Mouse (Mus musculus): ENCODE results near the gene Zbtb20.

Gene Zbtb20

GRCm38 (mm10) chr16:43647641-43648040 lies 772.0 kb downstream of the Zbtb20 start:
- no peak for DNase-seq (ENCODE audit: low spot score)

DNA sequence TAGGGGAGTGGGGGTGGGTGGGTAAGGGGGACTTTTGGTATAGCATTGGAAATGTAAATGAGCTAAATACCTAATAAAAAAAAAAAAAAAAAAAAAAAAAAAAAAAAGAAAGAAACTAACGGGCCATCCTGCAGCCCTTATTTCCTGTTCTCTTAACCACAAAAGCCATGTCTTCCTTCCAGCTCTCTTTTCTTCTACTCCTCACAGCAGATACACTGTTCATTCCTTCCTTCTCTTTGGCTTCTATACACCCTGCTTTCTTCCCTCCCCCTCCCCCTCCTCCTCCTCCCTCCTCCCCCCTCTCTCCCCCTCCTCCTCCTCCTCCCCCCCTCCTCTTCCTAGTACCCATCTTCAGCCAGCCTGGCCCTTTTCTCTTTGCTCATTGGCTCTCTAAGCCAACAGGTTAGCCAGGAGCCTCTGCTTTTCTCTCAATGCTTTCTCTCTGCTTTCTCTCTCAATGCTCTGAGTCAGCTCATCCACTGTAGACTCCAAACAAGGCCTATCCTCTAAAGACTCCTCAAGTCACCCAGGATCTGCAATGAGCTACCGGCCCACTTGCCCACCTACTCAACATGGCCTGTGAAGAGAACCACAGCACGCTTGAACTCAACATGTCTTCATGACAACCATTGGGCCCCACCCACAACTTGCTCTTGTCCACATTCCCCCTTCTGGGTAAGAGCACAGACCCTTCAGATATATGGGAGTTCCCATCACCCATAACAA lies 774.8 kb downstream of the Zbtb20 start:
- DNase-seq (ENCODE audit: low spot score): no peak

GRCm38 (mm10) chr16:43653288-43653687 lies 777.6 kb downstream of the Zbtb20 start:
- no peak for DNase-seq (ENCODE audit: low spot score)

- DNase-seq (ENCODE audit: low spot score): no peak
Measured at GRCm38 (mm10) chr16:43654269-43654668, 778.6 kb downstream of the Zbtb20 start.

DNA sequence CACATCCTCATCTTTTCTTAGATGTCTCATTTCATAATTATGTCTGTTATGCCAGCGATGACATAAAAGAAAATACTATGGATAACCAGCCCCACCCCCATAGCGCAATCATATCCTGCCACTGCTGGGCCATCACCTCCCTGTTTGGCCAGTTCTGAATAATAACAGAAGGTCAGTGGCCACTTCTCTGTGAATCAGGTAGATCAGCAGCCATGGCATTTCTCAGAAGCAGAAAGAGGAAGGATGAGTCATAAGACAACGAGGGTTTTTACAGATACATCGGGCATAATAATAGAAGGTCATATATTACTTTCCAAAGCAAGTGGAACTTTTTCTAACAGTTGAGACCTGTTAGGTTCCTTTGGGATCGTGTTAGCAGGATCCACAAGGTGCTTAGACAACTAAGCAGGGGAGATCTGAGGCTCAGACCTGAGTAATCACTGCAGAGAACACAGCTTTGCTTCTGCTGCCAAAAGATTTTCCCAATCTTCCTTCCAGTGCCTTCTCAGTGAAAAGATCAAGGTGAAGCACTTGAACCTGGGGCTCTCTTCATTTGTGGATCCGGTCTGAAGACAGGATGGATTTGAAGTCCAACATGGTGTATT lies 779.6 kb downstream of the Zbtb20 start:
- no peak for DNase-seq (ENCODE audit: low spot score)

DNA sequence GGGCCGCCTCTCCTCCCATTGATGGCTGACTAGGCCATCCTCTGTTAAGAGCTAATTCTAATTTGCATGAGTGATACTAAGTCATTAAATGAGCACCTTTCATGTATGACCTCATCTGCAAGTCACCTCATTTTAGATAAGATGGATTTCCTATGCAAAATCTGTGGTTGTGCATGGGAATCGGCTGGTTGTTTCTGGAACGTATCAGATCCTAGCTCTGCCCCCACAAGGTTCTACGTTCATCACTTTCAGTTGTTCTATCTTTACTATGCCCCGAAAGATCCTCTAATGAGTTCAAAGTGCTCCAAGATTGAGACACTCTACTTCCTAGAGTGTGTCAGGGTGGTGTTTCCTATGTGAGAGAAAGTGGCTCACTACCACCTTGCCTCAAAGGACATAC lies 785.9 kb downstream of the Zbtb20 start:
- no peak for DNase-seq (ENCODE audit: low spot score)

- DNase-seq (ENCODE audit: low spot score): no peak
Measured at GRCm38 (mm10) chr16:43662124-43663004, 786.7 kb downstream of the Zbtb20 start.

- DNase-seq (ENCODE audit: low spot score): no peak
Measured at GRCm38 (mm10) chr16:43663978-43664579, 788.4 kb downstream of the Zbtb20 start, which contains the start of gene Tigit. Tigit (minus strand) TSS chr16:43664146.

- no peak for DNase-seq (ENCODE audit: low spot score)
Measured at GRCm38 (mm10) chr16:43664861-43665260, 789.2 kb downstream of the Zbtb20 start.

GRCm38 (mm10) chr16:43668294-43668693 lies 792.6 kb downstream of the Zbtb20 start:
- no peak for DNase-seq (ENCODE audit: low spot score)

GRCm38 (mm10) chr16:43671972-43672371 lies 796.3 kb downstream of the Zbtb20 start:
- no peak for DNase-seq (ENCODE audit: low spot score)

- DNase-seq (ENCODE audit: low spot score): no peak
Measured at GRCm38 (mm10) chr16:43672697-43673096, 797.0 kb downstream of the Zbtb20 start.

- DNase-seq (ENCODE audit: low spot score): no peak
Measured at GRCm38 (mm10) chr16:43674400-43674799, 798.7 kb downstream of the Zbtb20 start.

GRCm38 (mm10) chr16:43687968-43688367 lies 812.3 kb downstream of the Zbtb20 start:
- DNase-seq (ENCODE audit: low spot score): no peak

DNA sequence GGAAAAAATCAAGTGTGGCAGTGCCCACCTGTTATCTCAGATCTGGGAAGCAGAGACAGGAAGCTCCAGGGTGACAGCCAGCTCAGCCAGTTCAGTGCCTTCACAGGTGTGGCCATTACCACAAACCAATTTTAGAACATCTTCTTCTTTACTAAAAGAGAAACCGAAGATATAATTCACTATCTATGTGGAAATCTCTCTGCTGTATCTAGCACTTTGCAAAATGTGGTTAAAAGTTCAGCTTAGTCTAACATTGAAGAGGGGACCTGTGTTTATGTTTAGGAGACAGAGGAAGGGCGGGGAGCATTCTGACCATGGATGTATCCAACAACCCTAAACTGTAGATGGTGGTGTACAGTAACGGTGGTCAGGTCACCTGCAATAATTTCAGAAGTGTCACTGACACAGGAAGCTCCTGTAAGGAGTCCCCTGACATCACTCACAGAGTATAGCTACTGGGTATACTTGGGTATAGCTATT lies 814.6 kb downstream of the Zbtb20 start:
- no peak for DNase-seq (ENCODE audit: low spot score)

- DNase-seq (ENCODE audit: low spot score): no peak
Measured at GRCm38 (mm10) chr16:43690912-43691311, 815.2 kb downstream of the Zbtb20 start.

- no peak for DNase-seq (ENCODE audit: low spot score)
Measured at GRCm38 (mm10) chr16:43691741-43692140, 816.1 kb downstream of the Zbtb20 start.

All from MN1 (cell line).